Mouse (Mus musculus) E14TG2a.4 (cell line): ENCODE results near the gene Sh3d21.

Source experiments
- CTCF ChIP-seq: conservative IDR thresholded peaks from 2 replicates; pipeline ENCODE4 v1.5.1; 2014; ENCODE audit warnings: low read length
- NANOG ChIP-seq: IDR thresholded peaks from 2 replicates; pipeline ENCODE4 v1.6.1; 2014; ENCODE audit warnings: borderline replicate concordance, low read length, mixed read lengths
- POU5F1 ChIP-seq: IDR thresholded peaks from 2 replicates; pipeline ENCODE4 v1.6.1; 2014; ENCODE audit warnings: low read length, borderline replicate concordance

DNA sequence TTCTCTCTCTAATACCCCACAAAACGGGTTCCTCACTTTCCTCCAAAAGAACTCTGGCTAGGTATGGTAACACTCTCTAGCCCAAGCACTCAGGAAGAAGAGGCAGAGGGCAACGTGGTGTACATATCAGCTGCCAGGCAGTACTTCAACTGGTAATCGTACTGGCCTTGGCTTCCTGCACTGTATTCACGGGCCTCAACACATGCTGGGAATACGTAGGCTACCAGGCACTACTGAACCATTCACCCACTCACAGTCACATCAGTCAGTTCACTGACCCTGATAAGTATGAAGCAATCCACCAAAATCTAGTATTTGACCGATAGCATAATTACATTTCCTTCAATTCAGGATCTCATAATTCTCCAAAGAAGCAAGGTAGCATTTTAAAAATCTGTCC is 36.3 kb upstream of the Sh3d21 start:
- TF ChIP-seq CTCF: no peak
- TF ChIP-seq POU5F1: no peak
- TF ChIP-seq NANOG: no peak
